Mouse (Mus musculus) cerebellum, adult 2 months (tissue): ENCODE measurements around the gene Lrrc10b.

Experiments used
- CTCF ChIP-seq: fragments of 200-500 bp; IDR thresholded peaks from 2 replicates; pipeline ENCODE4 v1.5.1; 2011; ENCODE audit warnings: low read depth, mild to moderate bottlenecking, control low read depth, low read length, moderate library complexity, borderline replicate concordance; ENCODE audit not compliant: insufficient read depth
- POLR2A ChIP-seq: fragments of 200-500 bp; IDR thresholded peaks from 2 replicates; pipeline ENCODE4 v1.6.1; 2011; ENCODE audit warnings: low read length, control low read depth, borderline replicate concordance; ENCODE audit not compliant: insufficient read depth

DNA sequence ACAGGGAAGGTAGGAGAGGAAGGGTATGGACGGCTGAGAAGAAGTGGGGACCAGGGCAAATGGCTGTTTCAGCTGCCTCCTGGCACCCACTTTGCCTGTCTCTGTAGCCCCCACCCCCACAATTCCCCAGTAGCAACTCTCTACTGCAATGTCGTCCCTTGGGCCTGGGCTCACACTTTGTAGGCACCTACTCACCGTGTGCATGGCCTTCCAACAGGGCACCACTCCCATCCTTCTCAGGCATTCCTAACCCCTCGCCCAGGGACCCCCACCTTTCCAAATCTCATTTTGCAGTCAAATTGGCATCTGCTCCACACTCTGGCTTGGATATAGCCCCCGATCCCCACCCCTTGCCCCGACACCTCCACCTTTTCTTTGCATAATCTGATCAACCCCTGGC is 8.1 kb downstream of the Lrrc10b start:
- TF ChIP-seq POLR2A (no peak), CTCF (no peak)
